Mouse (Mus musculus) thymus, adult 2 months (tissue): ENCODE data around the gene Epor. TPM values are rescaled to one million over a fixed set of nuclear protein-coding genes. Genes with fewer than 3 reads are reported as not detected.
A peak's percentile ranks its signal among the peaks of the same experiment; 100 is the strongest.

Experiments used
- DNase-seq: peaks from one replicate; pipeline ENCODE4 v3.0.0; 2021
- H3K27ac ChIP-seq: fragments of 200-500 bp; 2 replicates; pipeline ENCODE4 v1.5.1; 2012; ENCODE audit warnings: low read length, control low read depth; ENCODE audit not compliant: control insufficient read depth, insufficient read depth
- H3K27me3 ChIP-seq: fragments of 200-500 bp; 2 replicates; pipeline ENCODE4 v1.6.1; 2012; ENCODE audit warnings: mild to moderate bottlenecking, low read length, moderate library complexity, mixed read lengths; ENCODE audit not compliant: control insufficient read depth, insufficient read depth
- H3K36me3 ChIP-seq: fragments of 200-500 bp; 2 replicates; pipeline ENCODE4 v1.6.1; 2012; ENCODE audit warnings: mild to moderate bottlenecking, low read length, moderate library complexity; ENCODE audit not compliant: control insufficient read depth, insufficient read depth
- H3K4me1 ChIP-seq: fragments of 200-500 bp; replicated peaks from 2 replicates; pipeline ENCODE4 v1.6.1; 2012; ENCODE audit warnings: low read length; ENCODE audit not compliant: control insufficient read depth, insufficient read depth
- H3K4me3 ChIP-seq: fragments of 200-500 bp; 2 replicates; pipeline ENCODE4 v1.5.1; 2012; ENCODE audit warnings: mild to moderate bottlenecking, low read length, control low read depth, moderate library complexity; ENCODE audit not compliant: control insufficient read depth, insufficient read depth
- CTCF ChIP-seq: fragments of 200-500 bp; IDR thresholded peaks from 2 replicates; pipeline ENCODE4 v1.5.1; 2012; ENCODE audit warnings: mild to moderate bottlenecking, control low read depth, low read length, moderate library complexity, borderline replicate concordance; ENCODE audit not compliant: control insufficient read depth, poor library complexity, insufficient read depth; ENCODE audit errors: extremely low read depth
- POLR2A ChIP-seq: fragments of 200-500 bp; IDR thresholded peaks from 2 replicates; pipeline ENCODE4 v1.6.1; 2012; ENCODE audit warnings: mild to moderate bottlenecking, low read length, control low read depth, moderate library complexity; ENCODE audit not compliant: control insufficient read depth, poor library complexity, insufficient read depth; ENCODE audit errors: extremely low read depth
- WGBS: fragments of 180-500 bp; shearing (Covaris S2); methylation state at CpG from one replicate; pipeline ENCODE4 v1.1.7; 2018; 5-methylcytosine and 5-hydroxymethylcytosine counted together
- polyA plus RNA-seq: library from polyadenylated mRNA; depleted of rRNA; stranded (reverse); fragments of >200 nt; gene quantifications from 2 replicates; pipeline ENCODE4 v1.2.3, GENCODE M21; 2012

Gene Epor
- polyA plus RNA-seq, 1 experiment, result 4.9 TPM

GRCm38 (mm10) chr9:21968883-21969282 lies 5.6 kb upstream of the Epor start:
- Histone ChIP-seq H3K27me3 (no peaks in the 10 kb centered on the region), H3K4me3 (no peak overlapping the region), H3K36me3 (no peaks in the 10 kb centered on the region), H3K4me1 (no peaks in the 10 kb centered on the region), H3K27ac (no peak overlapping the region)
- TF ChIP-seq CTCF, result no peak
- TF ChIP-seq POLR2A, result no peak
- 34% methylated on average over 6 of the region's 6 CpGs for WGBS
- DNase-seq, result no peak

- 6% methylated on average over 34 of the region's 34 CpGs for WGBS
- peak; percentile 58 for DNase-seq
- Histone ChIP-seq H3K36me3 (no peaks in the 10 kb centered on the region), H3K4me1 (peaks cover 17% of the 10 kb centered on the region), H3K4me3 (peak overlapping the region; percentile 9; the same call in 1 of the 2 replicates), H3K27me3 (peaks cover 10% of the 10 kb centered on the region; the same call in 1 of the 2 replicates), H3K27ac (no peak overlapping the region)
- no peak for TF ChIP-seq POLR2A
- TF ChIP-seq CTCF, result 0 out of 2 replicates have a peak, but pooled peaks have one; percentile 35
Measured at GRCm38 (mm10) chr9:21962416-21963059, 768 bp downstream of the Epor start.

- H3K4me3 ChIP-seq, result peak overlapping the region; percentile 9; the same call in 1 of the 2 replicates
- H3K36me3 ChIP-seq, result no peaks in the 10 kb centered on the region
- no peak for DNase-seq
- TF ChIP-seq POLR2A, result no peak
- TF ChIP-seq CTCF, result no peak
- H3K4me1 ChIP-seq, result peaks cover 17% of the 10 kb centered on the region
- peaks cover 10% of the 10 kb centered on the region; the same call in 1 of the 2 replicates for H3K27me3 ChIP-seq
- WGBS, result 2% methylated on average over 15 of the region's 15 CpGs
- no peak overlapping the region for H3K27ac ChIP-seq
Measured at GRCm38 (mm10) chr9:21962010-21962409, 1.3 kb downstream of the Epor start.

- Histone ChIP-seq H3K36me3 (no peaks in the 10 kb centered on the region), H3K27ac (no peak overlapping the region), H3K27me3 (peaks cover 10% of the 10 kb centered on the region; the same call in 1 of the 2 replicates), H3K4me1 (peaks cover 20% of the 10 kb centered on the region), H3K4me3 (no peak overlapping the region; the same call in 1 of the 2 replicates)
- 5% methylated on average over 35 of the region's 35 CpGs for WGBS
- no peak for DNase-seq
- TF ChIP-seq CTCF (no peak), POLR2A (no peak)
Measured at GRCm38 (mm10) chr9:21961366-21961980, 1.8 kb downstream of the Epor start.

- TF ChIP-seq POLR2A, result no peak
- TF ChIP-seq CTCF, result no peak
- Histone ChIP-seq H3K27me3 (peaks cover 10% of the 10 kb centered on the region; the same call in 1 of the 2 replicates), H3K4me3 (no peak overlapping the region), H3K4me1 (peaks cover 20% of the 10 kb centered on the region), H3K27ac (no peak overlapping the region), H3K36me3 (no peaks in the 10 kb centered on the region)
- WGBS, result 86% methylated on average over 26 of the region's 26 CpGs
- no peak for DNase-seq
Measured at GRCm38 (mm10) chr9:21960558-21961208, 2.6 kb downstream of the Epor start.

- 91% methylated on average over 9 of the region's 9 CpGs for WGBS
- no peak for DNase-seq
Measured at GRCm38 (mm10) chr9:21960135-21960534, 3.2 kb downstream of the Epor start.

More at GRCm38 (mm10) chr9:21960135-21960534, 3.2 kb downstream of the Epor start:
- TF ChIP-seq CTCF, result no peak
- TF ChIP-seq POLR2A, result no peak
- Histone ChIP-seq H3K27me3 (peaks cover 10% of the 10 kb centered on the region; the same call in 1 of the 2 replicates), H3K27ac (no peak overlapping the region), H3K36me3 (no peaks in the 10 kb centered on the region), H3K4me3 (no peak overlapping the region), H3K4me1 (peaks cover 20% of the 10 kb centered on the region)
